Mouse (Mus musculus) CD4-positive, CD25-positive, alpha-beta regulatory T cell, adult 4 months (primary cell): ENCODE results near the gene Rptor. TPM values are rescaled to one million over a fixed set of nuclear protein-coding genes. Genes with fewer than 3 reads are reported as not detected.
"Not testable (repeated sequence)": the region's sequence is repeated elsewhere in the genome, so short reads cannot be mapped to it uniquely, and the experiment has no call there.

ENCODE experiments used
- ATAC-seq: one replicate; pipeline ENCODE4 v1.8.0; 2017
- polyA plus RNA-seq, 2 experiments: library from polyadenylated mRNA; unstranded; fragments of 100-300 nt; shearing (Covaris generic); gene quantifications; one replicate each; pipeline ENCODE4 v1.2.1; 2017

Rptor gene
- polyA plus RNA-seq, 2 experiments from 2014 or later: 8.7 to 12.2 TPM

DNA sequence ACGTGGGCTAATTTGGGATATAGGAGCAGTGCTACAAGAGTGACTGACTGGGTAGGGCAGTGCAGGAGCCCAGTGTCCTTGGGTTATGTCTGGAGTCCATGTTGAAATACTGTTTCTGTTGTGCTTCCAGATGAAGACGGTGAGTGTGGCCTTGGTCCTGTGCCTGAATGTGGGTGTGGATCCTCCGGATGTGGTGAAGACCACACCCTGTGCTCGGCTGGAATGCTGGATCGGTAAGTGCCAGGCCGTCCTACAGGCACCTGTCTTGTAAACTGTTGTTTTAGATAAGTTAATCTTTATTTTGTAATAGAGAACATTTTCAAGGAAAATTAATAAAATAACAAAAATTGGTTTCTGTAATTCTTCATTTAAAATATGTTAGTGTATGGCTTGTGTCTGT, 54.8 kb downstream of the Rptor start:
- no peak for ATAC-seq

DNA sequence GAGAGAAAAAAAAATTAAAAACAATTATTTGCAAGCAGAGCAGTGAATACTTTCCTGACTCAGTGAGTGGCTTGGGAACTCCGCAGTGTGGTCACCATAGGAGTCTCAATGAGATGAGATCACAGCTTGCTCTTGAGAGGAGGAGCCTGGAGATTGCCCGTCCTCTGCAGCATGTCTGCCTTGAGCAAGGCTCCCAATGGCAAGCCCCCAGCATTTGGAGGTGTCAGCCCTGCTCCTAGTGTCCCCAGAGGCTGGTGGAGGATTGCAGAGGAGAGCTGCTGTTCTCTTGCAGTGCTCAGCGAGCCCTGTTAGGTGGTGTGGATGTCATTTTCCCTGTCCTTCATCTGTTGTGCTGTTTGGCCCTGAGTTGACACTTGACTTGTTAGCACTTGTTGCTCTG, 56.6 kb downstream of the Rptor start:
- ATAC-seq: no peak

DNA sequence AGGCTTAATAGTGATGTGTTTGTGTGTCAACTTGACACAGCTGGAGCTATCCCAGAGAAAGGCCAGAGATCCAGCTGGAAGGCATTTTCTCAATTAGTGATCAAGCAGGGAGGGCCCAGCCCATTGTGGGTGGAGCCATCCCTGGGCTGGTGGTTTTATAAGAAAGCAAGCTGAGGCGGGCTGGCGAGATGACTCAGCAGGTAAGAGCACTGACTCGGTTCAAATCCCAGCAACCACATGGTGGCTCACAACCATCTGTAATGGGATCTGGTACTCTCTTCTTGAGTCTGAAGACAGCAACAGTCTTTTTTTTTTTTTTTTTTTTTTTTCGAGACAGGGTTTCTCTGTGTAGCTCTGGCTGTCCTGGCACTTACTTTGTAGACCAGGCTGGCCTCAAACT, 58.8 kb downstream of the Rptor start:
- not testable (repeated sequence) for ATAC-seq

DNA sequence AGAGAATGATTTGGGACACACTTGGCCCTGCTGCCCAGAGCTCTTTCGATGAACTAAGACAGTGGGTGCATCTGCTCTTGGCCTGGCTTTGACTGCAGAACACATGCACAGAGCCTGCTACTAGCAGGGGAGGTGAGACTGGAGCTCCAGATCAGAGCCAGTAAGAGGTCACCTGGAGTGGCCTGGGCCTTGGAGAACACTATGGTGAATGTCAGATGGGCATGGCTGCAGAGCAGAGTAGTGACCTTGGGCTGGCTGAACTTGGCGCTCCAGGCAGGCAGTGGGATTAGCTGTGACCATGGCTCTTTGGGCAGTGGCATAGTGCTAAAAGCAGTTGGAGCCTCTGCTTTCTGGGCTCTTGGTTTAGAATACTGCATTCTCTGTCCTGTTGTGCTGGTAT, 61.2 kb downstream of the Rptor start:
- ATAC-seq: no peak

DNA sequence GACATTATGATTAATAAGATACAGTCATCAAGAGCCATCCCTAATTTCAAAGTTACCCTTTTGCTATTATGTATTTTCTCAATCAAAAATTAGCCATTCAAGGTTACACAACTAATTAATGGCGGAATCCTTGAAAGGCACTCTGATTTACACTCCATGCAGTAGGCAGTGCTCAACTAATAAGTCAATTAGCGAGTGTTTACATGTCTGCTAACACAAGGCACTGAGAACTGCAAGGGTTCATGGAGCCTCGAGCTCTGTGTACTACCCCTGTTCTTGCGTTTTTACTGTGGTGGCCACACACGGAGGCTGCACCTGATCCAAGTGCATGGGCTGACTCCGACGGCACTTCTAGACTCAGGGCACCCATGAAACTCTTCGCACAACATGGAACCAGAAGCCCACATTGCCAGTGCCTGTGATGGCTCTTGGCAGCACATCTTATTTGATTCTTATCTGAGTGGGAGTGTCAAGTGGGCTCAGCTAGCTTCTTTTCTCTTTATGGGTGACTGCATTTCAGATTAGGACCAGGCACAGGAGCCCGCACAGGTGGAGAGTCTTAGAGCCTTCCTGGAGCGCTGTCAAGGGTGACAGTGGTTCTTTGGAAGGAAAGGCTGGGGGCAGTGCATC, 62.1 kb downstream of the Rptor start:
- no peak for ATAC-seq

DNA sequence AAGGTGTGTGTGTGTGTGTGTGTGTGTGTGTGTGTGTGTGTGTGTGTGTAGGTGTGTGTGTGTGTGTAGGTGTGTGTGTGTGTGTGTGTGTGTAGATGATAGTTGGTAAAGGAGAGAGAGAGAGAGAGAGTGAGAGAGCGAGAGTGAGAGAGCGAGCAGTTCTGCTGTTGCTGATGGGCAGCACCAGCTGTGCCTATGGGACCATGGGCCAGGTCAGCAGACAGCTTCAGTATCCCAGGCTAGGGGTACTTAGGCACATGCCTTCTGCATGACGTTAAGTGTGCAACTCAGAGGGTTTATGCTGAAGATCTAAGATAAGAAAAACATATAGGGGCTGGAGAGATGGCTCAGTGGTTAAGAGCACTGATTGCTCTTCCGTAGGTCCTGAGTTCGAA, 62.6 kb downstream of the Rptor start:
- no peak for ATAC-seq

DNA sequence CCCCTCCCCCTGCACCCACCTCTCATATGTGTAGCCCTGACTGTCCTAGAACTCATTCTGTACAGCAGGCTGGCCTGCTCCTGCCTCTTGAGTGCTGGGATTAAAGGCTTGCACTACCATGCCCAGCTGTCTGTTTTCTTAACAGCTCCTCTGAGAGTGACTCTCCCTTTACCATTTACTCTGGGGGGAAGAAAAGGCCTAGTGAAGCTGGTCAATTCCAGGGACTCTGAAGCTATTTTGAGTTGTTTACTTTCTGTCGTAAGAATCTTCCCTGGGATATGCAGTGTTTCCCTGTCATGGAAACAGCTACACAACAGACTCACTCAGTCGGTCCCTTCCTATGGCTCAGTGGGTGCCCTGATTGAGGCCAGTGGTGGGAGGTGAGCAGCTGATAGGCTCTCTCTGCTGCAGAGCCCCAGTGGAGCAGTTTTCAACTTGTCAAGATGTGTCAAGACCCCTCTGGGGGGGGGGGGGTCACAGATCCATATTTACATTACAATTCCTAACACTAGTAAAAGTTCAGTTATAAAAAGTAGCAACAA, 63.9 kb downstream of the Rptor start:
- ATAC-seq: no peak

DNA sequence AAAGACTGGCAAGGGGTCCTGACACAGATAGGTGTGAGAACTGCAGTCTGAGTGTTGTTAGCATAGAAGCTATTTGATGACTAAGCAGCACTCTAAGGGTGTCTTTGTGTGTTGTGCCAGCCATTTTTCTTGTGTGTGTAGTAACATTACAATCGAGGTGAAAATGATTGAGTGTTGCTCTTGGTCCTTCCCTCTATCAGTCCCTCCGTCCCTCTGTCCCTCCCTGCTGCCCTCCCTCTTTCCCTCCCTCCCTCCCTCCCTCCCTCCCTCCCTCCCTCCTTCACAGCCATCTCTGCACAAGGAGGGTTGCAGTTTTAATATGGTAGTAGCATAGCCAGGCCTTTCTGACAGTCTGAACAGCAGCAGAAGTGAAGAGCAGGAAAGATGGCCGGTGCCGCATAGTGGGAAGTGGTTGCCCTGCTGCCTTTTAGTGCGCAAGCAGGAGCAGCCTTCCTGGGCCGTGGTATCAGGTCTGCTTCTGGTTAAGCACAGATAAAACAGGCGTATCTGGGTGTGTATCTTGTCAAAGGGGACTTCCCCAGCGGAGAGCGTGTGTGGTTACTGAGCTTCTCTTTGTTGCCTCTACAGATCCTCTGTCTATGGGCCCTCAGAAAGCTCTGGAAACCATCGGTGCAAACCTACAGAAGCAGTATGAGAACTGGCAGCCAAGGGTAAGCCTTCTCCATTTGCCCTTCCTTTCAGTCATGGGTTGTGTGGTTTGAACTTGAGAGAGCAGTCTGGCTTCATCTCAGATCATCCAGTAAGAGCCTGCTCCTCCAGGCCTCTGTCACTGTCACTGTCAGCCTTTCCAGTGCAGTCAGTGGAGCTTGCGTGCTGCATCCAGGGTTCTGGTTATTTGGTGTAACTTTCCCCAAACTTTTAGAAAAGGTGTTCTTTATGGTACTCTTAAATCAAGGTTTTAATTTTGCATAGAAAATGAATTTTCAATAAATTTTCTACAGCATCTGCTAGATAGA, 68.3 kb downstream of the Rptor start:
- peak; percentile 100 for ATAC-seq

DNA sequence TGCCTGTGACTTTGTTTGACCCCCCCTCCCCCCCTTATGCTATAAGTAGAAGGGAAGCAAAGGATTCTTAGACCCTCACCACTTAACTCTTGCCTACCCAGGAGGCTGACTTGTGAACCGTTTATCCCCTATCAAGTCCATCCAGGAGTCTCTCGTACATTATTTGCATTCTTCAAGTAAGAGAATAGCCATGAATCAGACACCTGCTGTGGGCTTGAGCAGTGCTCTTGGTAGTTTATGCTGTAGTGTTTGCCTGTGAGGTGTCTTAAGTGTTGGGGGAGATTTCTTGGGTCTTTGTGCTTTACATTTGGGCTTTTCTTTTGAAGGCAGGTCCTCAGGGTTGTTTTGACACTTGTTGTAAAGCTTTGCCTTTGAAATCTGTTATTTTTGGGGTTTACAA, 69.3 kb downstream of the Rptor start:
- no peak for ATAC-seq

DNA sequence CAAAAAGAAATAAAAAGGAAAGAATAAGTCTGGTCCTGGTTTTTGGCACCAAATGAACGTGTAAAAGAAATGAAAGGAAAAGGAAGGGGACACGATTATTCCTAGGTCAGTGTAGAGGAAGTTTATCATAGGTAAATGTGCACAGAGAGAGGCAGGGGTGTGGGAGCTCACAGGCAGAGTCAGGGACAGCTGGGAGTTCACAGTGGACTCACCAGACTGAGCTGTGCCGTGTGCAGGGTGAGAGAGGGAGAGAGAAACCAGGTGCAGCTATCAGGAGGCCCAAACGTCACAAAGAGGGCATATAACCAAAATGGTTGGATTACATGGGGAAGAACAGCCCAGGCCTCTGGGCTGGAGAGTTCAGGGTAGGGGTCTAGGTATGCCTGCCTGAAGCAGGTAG, 70.1 kb downstream of the Rptor start:
- ATAC-seq: no peak

DNA sequence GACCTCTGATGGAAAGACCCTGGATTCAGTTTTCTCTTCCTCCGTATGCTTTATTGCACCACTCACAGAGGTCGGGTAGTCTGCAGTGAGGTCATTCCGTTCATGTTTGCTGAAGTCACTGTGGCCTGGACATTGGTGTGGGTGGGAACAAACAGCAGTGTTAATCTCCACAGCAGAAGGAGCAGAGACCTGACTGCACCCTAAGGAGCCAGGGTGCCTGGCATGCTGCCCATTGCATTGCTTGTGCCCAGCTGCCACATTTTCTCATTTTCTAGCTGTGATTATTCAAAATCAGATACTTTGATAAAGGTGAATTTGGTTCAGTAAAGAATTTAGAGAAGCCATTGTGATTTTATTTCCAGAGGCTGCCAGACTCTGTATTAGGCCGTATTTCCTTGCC, 72.1 kb downstream of the Rptor start:
- ATAC-seq: no peak

DNA sequence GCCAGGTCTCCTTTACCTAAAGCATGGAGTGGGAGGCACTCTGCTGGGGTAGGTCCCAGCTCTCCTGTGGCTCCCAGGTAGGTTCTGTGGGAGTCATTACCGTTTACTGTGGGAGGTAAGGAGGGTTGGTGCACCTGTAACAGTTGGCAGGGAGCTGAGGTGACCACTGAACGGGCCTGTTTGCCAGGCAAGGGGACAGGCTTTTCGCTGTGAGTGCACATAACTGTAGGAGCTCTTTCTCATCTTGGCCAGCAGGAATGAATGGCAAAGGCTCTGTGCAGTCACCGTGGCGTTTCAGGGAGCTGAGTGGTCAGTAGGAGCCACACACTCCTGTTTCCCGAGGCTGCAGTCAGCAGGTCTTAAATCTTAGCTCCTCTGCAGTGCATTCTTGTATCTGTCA, 72.8 kb downstream of the Rptor start:
- ATAC-seq: no peak

DNA sequence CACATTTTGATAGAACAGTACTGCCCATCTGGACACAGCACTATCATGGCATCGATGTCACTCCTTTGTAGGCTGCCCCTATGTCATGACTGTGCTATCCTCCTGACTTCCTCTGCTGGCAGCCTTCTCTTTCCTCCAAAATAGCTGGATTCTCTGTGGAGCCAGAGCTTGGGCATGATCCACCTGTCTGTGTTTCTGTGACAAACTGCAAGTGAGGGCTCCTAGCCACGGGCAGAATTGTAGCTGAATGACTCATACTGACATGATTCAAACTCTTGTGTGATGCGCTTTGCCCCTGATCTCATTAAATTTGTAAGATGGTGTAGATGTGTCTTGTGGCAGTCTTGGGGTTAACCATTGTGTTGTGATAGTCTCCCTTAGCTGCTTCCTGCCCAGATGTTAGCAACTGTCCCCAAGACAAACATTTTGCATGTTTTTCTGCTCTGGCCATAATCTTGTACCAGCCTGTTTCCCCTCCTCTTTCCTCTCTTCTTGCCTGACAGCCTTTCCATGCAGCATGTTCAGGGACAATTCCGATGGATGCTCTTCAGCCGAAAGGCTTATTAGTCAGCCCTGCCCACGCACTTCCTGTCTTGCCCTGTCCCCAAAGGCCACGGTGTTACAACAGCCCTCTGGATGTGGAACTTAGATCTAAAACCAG, 74.2 kb downstream of the Rptor start:
- peak; percentile 83 for ATAC-seq

DNA sequence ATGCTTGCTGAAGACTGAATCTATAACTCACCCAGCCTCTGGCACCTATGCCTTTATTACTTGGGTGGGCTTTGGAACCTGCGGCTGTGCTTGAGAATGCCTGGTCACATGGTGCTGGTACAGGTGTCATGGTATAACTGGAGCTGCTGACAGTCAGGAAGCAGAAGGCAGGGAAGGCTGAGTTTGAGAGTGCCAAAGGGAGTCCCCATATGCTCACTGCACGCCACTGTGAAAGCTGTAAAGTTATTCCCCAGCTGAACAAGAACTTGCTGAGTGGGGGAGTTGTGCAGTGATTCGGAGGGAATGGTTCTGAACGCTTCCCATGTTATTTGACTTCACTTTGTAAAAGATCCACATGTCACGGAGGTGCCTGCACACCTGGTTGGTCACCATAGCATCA, 75.7 kb downstream of the Rptor start:
- ATAC-seq: no peak

DNA sequence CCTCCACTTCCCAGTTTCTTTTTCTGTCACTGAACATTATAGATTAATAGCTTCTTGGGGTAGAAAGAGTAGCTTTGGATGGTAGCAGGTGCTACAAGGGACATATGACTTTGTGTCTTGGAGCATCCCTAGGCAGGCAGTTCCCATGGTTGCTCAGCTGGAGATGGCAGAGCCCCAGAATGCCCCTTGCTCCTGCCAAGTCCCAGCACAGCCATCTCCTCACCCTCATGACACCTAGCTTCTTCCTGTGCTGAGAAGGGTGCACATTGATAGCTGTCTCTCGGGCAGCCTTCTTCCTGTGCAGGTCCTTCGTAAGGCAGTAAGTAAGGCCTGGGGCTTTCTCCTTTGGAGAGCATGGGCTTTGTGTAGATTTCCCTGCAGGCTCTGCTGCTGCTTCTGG, 78.0 kb downstream of the Rptor start:
- no peak for ATAC-seq

DNA sequence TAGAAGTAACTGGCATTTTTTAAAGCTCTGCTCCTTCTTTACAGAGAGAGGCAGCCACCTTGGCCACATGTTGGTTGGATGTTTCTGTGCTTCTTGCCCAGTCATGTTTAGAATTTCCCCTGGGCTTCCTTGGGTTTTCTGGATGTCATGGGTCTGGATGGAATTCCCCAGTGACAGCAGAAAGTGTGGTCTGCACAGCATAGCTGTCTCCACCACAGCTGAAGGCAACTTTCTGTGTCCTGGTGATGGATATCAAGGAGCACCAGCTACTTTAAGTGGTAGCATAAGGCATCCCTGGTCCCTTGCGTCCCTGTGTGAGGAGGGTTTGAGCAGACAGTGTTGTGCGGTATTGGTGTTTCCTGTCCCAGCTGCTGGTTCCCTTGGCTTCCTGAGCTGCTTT, 79.6 kb downstream of the Rptor start:
- ATAC-seq: no peak

DNA sequence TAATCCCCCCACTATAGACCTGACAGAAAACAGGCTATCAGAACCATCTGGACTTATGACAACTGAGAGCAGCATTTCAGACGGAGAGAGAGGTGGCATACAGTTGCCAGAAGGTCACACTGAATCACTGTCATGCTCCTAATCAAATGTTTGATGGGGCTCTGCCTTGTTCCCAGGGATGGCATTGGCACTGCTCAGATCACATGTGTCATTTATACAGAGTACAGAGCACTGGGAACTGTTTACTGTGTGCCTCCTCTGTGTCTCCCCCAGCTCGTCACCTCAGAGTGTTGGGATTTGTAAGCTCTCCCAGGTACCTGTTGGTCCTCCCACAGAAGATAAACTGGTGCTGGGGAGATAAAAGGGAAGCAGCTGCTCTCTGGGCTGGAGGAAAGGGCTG, 81.1 kb downstream of the Rptor start:
- no peak for ATAC-seq

DNA sequence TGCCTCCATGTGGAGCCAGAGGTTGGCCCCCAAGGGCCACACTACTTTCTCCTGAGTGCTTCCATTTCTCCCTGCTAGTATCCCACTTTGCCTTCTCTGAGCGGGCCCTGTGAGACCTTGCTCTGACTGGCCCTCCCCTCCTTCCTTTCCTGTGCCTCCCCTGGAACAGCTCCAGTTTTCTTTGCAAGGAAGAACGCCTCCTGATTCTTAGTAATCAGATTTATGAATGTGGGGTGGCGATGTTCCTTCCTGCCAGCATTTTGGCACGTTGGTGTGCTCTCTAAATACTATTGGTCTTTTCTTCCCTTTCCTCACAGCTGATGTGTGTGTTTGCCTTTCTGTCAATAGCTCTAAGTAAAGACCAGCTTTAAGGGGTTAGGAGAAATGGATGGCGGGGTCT, 82.8 kb downstream of the Rptor start:
- no peak for ATAC-seq

DNA sequence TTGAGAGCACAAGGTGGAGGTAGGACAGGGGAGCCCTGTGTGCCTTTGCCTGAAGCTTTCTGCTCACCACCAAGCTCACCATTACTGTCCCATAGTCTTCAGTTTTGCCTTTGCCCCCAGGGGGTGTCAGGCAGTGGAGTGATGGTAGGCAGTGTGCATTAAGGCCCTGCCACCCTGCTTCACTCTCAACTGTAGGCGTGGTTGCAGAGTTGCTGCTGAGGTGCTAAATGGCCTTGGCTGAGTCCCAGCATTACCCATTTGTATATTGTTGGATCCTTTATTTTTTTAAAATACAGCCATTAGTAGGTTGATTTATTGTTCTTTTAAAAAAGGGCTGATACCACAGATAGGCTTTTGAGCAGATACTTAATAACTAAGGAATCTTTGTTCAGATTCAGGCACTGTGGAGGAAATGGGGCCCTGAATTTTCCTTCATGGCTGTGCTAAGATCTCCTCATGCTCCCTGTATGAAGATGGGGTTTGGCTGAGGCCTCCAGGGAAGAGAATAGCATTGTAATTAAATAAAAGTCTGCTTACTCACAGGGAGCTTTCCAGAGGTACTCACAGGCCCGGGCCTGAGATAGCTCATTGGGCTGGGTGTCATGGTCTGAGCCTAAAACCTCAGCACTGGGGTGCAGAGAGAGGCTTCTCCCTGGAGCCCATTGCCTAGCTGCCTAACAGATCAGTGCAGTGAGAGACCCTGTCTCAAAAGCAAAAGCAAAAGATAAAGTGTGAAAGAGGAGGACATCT, 83.4 kb downstream of the Rptor start:
- ATAC-seq: no peak

DNA sequence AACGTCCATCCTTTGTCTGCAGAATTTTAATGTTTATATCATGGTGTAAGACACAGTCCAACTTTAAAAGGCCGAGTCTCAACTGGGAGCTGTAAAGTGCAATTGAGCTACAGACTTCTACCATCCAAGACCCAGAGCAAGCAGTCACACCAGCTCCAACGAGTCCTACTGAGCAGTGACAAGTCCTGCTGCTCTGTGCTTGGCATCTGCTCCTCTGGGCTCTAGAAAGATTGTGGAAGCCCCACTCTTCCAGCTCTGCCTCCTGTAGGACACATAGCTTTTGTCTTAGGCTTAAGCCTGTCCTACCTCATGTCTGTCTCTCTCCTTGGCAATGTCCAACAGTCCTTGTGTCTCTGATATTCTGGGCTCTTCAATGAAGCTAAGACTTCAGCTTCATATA, 84.6 kb downstream of the Rptor start:
- ATAC-seq: no peak

DNA sequence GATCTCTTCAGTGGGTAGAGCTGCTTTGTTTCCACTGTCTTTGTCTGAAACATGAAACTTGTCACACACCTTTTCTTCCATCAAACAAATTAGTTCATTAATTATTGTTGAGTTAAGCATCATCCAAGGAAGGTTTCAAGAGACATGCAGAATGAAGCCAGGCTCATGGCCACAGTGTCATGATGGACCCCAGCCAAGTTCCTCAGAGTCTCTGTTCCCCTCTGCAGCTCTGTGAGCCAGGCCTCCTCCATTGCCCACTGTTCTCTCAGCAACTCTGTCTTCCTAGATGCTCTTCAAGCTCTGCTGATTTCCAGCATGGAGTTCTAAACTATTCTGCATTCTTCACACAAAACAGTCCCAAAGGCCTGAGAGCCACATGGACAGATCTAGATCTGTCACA, 85.3 kb downstream of the Rptor start:
- no peak for ATAC-seq

DNA sequence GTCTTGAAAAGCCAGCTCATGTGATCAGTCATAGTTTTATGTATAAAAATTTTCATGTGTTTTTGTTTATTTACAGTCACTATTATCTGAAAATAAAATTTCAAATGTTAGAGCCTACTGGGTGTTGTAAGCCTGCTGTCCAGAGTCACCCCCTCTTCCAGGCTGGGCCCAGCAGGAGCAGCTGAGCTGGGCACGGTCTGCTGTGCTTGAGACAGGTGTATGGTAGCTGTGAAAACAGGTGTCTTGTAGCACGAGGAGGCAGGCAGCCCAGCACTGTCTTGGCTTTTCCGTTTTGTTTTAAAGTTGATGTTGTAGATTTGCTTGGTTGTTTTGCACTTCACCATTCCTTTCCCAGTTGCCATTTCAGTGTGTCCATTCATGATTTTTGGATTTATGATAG, 87.2 kb downstream of the Rptor start:
- no peak for ATAC-seq
